Mouse (Mus musculus) ovary, adult 18-20 months (tissue): ENCODE data around the gene Kifap3.
"Not testable (repeated sequence)": the region's sequence is repeated elsewhere in the genome, so short reads cannot be mapped to it uniquely, and the experiment has no call there.

Experiments
- DNase-seq: peaks from one replicate; pipeline ENCODE4 v3.0.0; 2022; ENCODE audit warnings: low spot score, mixed read lengths

Gene Kifap3

DNA sequence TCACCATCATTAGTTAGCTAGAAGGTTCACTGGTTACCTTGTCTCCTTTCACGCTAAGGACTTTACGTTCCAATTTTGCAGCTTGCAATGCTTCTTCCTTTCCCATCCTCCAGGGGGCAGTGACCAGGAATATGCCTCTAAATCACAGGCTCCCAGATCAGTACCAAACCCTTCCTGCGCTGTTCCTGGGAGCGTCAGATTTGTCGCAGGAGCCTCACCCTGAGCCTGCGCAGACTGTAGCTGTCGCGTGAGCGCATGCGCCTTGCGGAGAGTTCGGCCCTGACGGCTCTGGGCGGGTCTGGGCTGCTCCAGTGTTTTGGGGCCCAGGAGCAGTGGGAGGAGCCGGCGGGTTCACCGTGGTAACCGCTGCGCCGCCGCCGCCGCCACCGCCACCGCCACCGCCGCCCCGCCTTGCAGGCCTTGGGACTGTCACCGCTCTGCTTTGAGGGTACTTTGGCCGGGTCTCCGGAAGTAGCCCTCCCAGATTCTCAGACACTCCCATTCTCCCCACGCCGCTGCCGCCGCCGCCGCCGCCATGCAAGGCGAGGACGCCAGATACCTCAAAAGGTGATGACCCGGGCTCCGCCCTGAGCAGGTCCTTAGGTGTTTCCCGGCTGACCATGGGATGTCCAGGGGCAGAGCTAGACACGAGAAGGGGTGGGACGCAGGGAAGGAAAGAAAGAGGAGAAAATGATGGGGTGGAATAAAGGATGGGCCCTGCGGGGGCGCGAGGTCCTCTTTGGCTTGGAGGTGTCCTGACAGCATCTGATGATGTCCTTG, at the start of gene Kifap3:
Gene Kifap3, plus strand, starts transcription at position 248 of the 780 bp plus-strand sequence.
- peak; percentile 99 for DNase-seq

DNA sequence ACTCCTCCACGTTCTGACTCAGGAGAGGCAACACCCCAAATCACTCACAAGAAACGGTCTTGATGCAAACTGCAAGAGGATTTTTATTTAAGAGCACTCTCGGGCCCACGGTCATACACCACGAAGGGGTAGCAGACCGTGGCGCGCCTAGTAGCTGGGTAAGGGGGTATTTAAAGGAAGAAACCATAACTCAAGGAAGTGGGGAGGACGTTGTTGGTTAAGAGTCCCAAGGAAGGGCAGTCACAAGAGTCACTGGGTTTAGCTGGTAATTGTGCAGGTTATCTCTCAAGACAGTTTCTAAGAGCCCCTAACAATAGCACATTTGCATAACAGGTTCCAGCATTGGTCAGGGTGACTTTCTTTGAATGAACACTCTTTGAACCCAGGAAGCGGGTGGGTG, 48.2 kb upstream of the Kifap3 start:
- not testable (repeated sequence) for DNase-seq

DNA sequence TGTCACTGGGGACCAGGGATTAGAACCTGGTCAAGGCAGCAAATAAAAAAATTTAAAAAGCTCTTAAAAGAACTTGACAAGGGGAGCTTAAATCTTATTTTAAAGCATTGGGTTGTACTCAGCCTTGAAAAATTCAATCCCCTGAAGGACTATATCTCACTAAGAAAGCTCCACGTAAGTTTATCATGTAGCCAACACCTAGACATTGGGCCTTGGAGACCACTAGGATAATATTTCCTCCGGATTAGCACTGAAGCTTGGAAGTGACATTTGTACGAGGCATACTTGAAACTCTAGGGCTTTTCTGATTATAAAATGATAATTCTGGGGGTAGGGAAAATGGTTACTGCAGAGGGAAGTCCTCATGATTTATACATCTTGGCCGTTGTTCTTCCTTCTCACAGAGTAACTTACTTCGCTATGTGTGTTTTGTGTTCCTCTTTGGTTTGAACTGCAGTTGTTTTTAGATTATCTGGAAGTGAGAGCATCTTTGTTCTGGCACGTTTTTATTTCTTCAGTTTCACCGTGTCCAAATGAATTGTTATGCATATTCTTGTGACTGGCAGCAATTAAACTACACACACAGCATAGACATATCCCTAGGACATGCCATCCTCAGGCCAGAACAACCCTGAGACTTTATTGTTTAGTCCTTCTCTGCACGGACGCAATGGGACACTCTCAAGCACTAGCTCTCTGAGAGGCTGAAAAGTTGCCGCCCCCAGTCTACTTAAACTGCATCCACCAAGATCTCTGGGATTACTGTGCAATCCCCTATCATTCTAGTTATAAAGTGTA, 42.7 kb upstream of the Kifap3 start:
- no peak for DNase-seq

DNA sequence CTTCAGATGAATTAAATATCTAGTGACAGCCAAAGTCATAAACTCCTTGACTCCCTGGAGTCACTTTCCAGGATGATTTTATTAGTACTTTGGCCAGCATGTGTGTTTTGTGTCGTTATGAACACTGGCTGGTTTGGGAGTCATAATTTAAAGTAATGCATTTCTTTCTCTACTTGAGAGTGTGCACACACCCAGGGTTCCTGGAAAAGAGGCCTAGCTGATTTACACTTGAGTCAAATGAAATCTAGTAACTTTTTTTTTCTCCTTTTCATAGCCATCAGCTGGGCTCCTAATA, 42.2 kb upstream of the Kifap3 start:
- DNase-seq, result no peak

DNA sequence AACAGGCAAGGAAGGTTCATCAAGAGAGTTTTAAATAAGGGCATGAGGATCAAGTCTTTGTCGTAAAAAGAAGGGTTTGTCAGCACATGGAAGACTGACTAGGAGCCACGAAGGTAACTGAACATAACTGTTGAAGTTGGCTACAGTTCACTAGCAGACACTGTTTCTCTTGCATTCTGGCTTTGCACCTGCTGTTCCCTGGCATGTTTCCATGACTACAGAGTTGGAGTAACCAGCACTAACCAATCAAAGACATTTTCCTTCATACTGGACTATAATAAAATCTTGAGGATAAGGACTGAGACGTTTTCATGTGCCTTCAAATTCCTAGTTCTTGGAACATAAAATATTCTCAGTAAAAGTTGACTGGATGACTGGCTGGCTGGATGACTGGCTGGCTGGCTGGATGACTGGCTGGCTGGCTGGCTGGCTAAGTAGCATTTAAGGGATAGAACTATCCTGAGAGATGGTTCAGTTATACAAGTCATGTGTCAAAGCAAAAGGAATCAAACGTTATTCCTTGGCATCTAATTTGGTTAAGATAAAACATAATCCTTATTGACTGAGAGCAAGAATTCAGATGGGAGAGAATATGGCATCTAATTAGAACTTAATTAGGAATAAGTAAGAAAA, 27.9 kb upstream of the Kifap3 start:
- no peak for DNase-seq

DNA sequence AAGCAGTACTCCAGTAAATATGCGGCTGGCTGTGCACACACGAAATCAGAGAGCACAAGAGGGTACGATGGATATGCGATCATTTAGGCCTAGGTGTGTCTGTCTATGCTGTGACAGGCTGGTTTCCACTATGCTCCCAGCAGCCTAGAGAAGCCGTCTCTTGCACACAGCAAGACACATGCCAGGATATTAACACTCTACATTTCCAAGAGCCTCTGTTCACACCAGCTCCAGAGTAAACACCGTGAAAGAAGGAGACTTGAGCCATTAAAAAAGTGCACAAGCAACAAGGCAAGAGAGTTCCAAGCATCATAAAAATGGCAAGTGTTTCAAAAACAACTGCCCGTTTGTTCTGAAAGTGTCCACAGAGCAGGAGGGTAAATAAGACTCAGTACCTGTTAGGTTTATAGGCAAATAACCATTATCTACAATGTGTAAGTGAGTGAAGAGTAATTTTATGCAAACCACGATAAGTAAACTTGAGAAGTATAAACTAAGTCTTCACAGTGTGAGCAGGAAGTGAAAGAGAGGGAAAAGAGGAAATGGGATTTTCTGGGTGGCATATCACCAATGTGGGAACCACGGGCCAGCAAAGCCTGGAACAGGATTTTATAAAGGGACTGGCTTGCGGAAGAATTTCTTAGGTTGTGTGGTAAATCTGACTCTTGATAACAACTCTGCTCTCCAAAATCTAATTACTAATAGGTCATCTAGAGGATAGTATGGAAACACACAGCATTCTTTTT, 21.7 kb upstream of the Kifap3 start:
- DNase-seq, result no peak

DNA sequence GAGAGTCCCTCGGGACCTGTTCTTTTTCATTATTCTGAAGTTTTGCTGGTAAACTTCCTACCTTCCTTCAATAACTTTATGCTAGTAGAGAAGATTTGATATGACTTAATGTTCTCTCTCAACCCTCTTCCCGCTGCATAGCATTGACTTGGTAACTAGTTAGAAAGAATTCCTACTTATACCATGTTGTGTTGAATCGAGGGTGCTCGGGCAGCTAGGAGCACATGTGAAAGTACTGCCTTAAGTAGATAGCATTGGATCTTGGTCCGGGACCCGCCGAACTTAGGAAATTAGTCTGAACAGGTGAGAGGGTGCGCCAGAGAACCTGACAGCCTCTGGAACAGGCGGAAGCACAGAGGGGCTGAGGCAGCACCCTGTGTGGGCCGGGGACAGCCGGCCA, 4.2 kb downstream of the Kifap3 start:
- not testable (repeated sequence) for DNase-seq

DNA sequence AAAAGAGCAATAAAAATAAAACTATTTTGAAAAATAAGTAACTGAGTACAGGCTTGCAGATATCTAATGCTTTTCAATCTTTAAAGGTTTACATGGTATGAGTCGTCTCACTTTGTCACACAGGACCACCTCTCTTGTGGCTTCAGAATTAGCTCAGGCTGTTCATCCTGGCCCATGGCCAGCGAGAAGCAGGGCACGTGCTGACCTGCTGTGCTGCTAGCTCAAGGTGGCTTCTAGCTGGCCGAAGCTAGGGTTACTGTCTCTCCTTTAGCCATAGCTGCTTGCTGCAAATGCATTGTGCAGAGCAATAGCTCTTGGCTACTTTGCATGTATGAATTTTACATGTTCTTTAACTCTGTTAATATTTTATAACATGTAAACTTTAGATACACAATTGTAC, 42.0 kb downstream of the Kifap3 start:
- no peak for DNase-seq

DNA sequence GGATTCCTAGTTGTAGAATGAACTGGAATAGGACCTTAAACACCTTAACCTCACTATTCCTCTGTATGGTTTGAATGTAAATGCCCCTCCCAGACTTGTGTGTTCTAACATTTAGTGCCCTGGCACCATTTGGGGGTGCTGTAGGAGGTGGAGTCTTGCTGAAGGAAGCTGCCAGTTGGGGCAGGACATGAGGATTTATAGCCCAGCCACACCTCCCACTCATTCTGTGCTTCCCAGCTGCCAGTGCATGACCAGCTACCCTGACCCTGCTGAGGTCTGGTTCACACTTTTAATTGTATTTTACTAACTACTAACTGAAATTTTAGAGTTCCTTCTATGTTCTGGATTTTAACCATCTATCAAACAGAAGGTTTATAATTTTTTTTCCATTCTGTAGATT, 50.1 kb downstream of the Kifap3 start:
- no peak for DNase-seq

DNA sequence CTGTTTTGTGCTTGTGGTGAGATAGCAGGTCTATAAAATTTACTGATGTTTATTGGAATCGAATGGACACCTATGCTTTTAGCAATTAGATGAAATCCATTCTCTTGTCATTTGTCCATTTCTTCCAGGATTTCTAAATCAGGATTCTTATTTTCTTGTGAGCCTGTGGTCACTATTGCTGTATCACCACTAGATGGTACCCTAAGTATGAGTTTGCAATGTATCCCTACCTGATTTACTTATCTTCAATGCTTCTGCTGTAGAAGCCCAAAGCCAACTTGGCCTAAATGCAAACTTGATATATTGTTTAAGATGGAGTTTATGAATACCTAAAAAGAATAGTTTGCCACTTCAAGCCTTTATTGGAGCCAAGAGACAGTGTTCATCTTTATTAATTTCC, 54.7 kb downstream of the Kifap3 start:
- no peak for DNase-seq

DNA sequence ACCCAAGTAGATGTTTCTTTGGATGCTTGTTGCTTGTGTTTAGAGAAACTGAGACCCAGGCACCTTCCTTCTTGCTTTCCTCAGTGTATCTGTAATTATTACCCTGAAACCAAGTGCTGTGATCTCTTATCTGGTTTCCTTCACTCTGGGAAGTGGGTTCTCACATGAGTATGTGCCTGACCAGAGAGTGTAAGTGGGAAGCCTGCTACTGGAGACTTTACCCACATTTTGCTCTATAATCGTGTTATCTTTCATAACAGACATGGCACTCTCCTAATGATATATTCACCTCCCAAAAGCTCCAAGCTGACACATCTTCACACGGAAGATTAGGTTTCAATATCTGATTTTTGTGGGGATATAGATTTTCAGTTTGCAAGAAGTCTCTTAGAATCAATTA, 55.7 kb downstream of the Kifap3 start:
- no peak for DNase-seq

DNA sequence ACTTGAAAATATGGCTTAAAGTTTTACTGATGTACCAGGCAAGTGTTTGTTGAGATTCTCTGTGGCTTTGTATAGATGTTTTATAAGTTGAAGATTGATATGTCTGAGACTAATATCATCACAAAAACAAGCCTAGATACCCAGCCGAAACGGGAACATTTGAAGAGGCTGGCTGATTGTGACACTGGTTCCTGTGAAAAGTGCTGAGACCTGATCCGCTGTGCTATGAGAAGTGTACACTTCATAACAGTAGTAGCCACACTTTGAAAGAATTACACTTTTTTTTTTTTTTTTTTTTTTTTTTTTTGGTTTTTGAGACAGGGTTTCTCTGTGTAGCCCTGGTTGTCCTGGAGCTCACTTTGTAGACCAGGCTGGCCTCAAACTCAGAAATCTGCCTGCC, 59.1 kb downstream of the Kifap3 start:
- not testable (repeated sequence) for DNase-seq

DNA sequence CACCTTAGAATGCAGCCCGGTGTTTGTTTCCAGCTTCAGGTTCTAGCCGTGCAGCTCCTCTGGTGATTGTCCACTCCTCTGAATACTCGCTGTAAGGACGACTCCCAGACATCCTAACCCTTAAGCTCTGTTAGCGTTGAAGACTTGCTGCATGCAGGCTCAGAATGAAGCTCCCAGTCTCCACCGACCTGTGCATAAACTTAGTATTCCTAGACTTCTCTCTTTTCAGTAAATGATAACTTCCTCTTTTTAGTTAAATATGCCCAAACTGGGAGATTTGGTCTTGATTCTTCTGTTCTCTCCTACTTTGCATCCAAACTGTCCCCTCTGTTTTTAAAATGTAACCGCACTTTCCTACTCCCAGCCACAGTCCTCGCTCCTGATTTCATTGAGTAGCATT, 61.2 kb downstream of the Kifap3 start:
- no peak for DNase-seq

DNA sequence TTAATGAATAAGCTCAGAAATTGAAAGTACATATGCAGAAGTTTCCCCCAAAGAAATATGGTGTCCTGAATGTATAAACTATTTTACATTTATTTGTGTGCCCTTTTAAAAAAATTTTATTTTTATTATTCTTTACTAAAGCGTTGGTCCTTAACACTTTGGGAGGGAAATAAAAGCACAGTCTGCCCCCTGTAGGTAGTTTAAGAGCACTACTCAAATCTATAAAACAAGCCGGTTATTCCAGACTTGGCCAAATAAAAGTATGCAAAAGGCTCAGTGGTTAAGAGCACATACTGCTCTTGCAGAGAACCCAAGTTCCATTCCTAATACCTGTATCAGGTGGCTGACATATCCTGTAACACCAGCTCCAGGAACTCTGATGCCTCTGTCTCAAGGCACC, 62.9 kb downstream of the Kifap3 start:
- DNase-seq, result no peak

DNA sequence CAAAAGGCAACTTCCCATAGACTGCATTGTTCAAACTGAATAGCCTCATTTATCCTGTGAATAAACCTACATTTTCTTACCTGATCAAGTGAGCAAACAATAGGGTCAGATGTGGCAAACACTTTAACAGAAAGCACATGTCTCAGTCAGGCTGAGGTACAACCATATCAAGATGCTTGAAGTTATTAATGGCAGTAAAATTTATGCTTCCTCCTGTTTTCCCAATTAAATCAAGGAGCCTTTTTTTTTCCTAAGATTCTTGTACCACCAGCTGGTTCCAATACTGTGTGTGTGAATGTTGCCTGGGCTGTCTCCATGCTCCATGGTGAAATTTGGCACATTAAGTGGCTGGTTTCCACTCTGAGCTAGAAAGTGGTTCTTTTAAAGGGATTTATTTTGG, 64.5 kb downstream of the Kifap3 start:
- no peak for DNase-seq

DNA sequence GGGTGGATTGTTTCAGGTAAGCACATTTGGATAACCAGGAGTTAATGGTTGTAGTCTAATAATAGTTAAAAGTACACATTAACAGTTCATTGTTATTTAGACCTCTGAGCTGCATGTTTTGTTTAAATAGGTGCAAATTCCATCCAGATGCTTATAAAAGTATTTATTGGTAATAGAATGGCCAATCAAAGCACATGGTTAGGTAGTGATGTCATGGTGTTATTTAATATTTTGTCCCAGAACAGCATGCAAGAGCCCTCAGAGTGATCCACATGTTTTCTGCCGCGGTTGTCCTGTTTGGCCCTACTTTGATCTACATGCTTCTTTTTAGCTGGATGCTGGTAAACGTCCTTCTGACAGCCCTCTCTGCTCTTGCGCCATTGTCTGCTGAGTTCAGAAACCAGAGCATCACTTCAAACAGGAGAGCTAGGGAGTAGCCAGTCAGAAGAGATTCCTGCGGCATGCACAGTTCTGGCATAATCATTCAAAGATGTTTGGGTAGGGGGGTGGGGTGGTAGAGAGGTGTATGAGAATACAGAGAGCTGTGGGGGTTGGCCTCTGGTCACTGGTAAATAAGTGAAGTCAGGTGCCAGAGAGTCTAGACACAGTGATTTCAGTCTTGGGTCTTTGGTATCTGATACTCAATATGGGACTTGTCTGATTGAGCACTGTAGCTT, 73.6 kb downstream of the Kifap3 start:
- DNase-seq, result no peak

DNA sequence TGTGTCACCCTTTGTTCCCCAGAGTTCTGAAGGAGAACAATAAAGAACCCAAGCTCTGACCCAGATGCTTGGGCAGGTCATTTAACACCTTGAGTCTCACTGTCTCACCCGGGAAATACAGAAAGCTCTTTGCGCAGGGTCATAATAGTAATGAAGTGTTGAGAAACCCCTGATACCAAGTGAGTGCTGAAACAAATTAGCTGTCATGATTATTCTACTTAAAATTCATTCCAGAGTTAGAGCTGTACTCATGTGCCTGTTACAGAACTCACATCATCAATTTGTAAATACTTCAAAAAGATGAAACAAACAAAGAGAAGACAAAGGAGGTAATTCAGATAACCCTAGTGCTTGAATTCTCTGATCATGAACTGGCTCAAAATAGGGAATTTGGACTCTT, 79.0 kb downstream of the Kifap3 start:
- no peak for DNase-seq

DNA sequence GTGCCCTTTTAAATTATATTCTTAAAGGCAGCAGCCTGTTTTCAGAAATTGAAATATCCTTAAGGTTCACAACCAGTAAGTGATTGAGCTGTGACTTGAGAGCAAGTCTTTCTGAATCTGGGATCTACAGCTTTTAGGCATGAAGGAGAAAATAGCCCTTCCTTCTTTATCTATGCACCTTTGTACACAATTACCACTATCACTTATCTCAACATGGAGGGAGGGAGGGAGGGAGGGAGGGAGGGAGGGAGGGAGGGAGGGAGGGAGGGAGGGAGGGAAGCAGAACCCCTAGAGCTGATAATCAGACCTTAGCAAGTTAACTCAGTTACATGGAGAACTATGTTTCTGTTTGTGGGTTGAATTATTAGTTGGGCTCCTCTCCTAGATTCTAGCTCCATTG, 82.2 kb downstream of the Kifap3 start:
- DNase-seq, result no peak

DNA sequence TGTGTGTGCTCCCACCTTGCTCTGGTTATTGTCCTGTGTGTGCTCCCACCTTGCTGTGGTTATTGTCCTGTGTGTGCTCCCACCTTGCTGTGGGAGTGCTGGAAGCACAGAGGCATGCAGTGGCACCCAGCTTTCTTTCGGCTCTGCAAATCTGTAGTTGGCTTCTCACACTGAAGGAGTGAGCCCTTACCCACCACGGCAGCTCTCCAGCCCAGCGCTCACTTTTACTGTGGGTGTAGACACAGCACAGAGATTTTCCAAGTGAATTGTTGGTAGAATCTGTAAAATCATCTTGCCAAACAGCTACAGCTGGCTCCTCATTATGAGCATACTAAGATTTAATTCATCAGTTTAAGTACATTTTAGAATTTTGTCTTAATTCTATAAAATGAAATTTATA, 93.8 kb downstream of the Kifap3 start:
- no peak for DNase-seq

DNA sequence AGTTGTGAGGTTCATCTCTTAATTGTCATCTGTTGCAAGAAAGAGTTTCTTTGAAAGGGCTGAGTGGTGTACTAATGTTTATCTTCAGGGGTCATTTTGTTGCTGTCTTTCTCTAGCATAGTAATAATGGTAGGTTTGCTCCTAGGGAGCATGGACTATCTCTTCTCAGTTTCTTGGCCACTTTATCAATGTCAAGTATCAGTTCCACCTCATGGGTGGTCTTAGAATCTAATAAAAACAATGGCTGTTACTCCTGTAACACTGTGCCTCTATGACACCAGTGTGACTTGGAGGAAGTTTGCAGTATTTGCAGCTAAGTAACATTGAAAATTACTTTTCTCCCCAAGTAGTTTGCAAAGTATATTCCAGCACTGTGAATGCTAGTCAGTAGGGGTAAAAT, 110.2 kb downstream of the Kifap3 start:
- DNase-seq, result no peak

DNA sequence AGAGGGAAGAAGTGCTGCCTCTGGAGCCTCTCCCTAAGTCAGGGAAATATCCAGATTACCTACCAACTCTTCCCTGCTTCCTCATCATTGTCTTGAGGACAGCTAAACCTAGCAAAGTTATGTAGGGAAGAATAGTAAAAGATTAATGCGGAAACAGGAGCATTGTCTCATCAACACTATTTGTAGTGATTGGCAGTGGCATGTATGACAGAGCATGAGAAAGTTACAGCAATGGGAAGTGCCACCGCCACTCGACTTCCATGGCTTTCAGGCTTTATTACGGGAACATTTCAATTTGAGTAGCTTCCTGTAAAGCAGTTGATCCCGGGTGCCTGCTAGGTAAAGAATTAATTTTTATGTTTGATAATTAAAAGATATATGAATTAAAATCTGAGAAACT, 113.9 kb downstream of the Kifap3 start:
- no peak for DNase-seq
